Mouse (Mus musculus) MEL (cell line): ENCODE results near the gene Ccng2. TPM values are rescaled to one million over a fixed set of nuclear protein-coding genes. Genes with fewer than 3 reads are reported as not detected.

Experiments
- DNase-seq: peaks from one replicate; pipeline ENCODE4 v3.0.0; 2011; ENCODE audit warnings: low read depth, low spot score
- H3K27ac ChIP-seq: 2 replicates; pipeline ENCODE4 v1.5.1; 2012; ENCODE audit warnings: low read depth, mild to moderate bottlenecking, control low read depth, low read length, moderate library complexity; ENCODE audit not compliant: control insufficient read depth
- H3K27me3 ChIP-seq, 2 experiments: fragments of 150-350 bp in 1 of 2; sonication (generic) in 1 of 2; 2 replicates each; pipeline ENCODE4 v1.6.1; 2012; ENCODE audit warnings: low read length in 2 of 2, mild to moderate bottlenecking in 2 of 2, improper control_type of control experiment in 1 of 2, moderate library complexity in 1 of 2; ENCODE audit not compliant: insufficient read depth in 2 of 2, control insufficient read depth in 1 of 2
- H3K36me3 ChIP-seq, 2 experiments: 2 replicates each; pipeline ENCODE4 v1.6.1; 2012 to 2014; ENCODE audit warnings: low read length in 2 of 2, improper control_type of control experiment in 1 of 2, inconsistent platforms in 1 of 2, mild to moderate bottlenecking in 1 of 2; ENCODE audit not compliant: insufficient read depth in 2 of 2, control insufficient read depth in 1 of 2
- H3K4me1 ChIP-seq, 2 experiments: fragments of 150-350 bp in 1 of 2; sonication (generic) in 1 of 2; 2 replicates each; pipeline ENCODE4 v1.6.1; 2012; ENCODE audit warnings: low read length in 2 of 2, improper control_type of control experiment in 1 of 2, mild to moderate bottlenecking in 1 of 2; ENCODE audit not compliant: insufficient read depth in 2 of 2, control insufficient read depth in 1 of 2
- H3K4me3 ChIP-seq, 2 experiments: fragments of 150-350 bp in 1 of 2; sonication (generic) in 1 of 2; 2 replicates each; pipeline ENCODE4 v1.5.1; 2012; ENCODE audit warnings: low read depth in 2 of 2, low read length in 2 of 2, mild to moderate bottlenecking in 2 of 2, moderate library complexity in 2 of 2, control low read depth in 1 of 2, improper control_type of control experiment in 1 of 2; ENCODE audit not compliant: control insufficient read depth in 1 of 2, insufficient read depth in 1 of 2
- H3K79me2 ChIP-seq: 2 replicates; pipeline ENCODE4 v1.6.1; 2012; ENCODE audit warnings: mild to moderate bottlenecking, low read length, moderate library complexity; ENCODE audit not compliant: control insufficient read depth, poor library complexity, insufficient read depth
- H3K9ac ChIP-seq: 2 replicates; pipeline ENCODE4 v1.6.1; 2012; ENCODE audit warnings: low read depth, mild to moderate bottlenecking, control low read depth, low read length, moderate library complexity; ENCODE audit not compliant: control insufficient read depth, poor library complexity, severe bottlenecking
- H3K9me3 ChIP-seq: fragments of 150-350 bp; sonication (generic); replicated peaks from 2 replicates; pipeline ENCODE4 v1.6.1; 2012; ENCODE audit warnings: mild to moderate bottlenecking, low read length, improper control_type of control experiment, moderate library complexity; ENCODE audit not compliant: insufficient read depth
- BHLHE40 ChIP-seq: IDR thresholded peaks from 2 replicates; pipeline ENCODE4 v1.6.1; 2012; ENCODE audit warnings: low read depth, mild to moderate bottlenecking, inconsistent platforms, low read length, improper control_type of control experiment, borderline replicate concordance
- CHD1 ChIP-seq: IDR thresholded peaks from 2 replicates; pipeline ENCODE4 v1.6.1; 2012; ENCODE audit warnings: low read depth, mild to moderate bottlenecking, inconsistent platforms, low read length, improper control_type of control experiment
- CHD2 ChIP-seq: IDR thresholded peaks from 2 replicates; pipeline ENCODE4 v1.6.1; 2011; ENCODE audit warnings: low read length, improper control_type of control experiment
- CTCF ChIP-seq, 3 experiments: IDR thresholded peaks in 2 of 3; conservative IDR thresholded peaks in 1 of 3; 2 replicates each; pipeline ENCODE4 v1.5.1; 2011 to 2012; ENCODE audit warnings: low read length in 3 of 3, low read depth in 2 of 3, mild to moderate bottlenecking in 2 of 3, improper control_type of control experiment in 1 of 3, inconsistent platforms in 1 of 3, mixed read lengths in 1 of 3, moderate library complexity in 1 of 3; ENCODE audit not compliant: control insufficient read depth in 1 of 3, insufficient read depth in 1 of 3, poor library complexity in 1 of 3, severe bottlenecking in 1 of 3
- ELF1 ChIP-seq: IDR thresholded peaks from 2 replicates; pipeline ENCODE4 v1.6.1; 2014; ENCODE audit warnings: low read depth, mild to moderate bottlenecking, inconsistent platforms, low read length, improper control_type of control experiment, moderate library complexity
- EP300 ChIP-seq, 2 experiments: IDR thresholded peaks; 2 replicates each; pipeline ENCODE4 v1.6.1; 2011; ENCODE audit warnings: improper control_type of control experiment in 2 of 2, low read length in 2 of 2, low read depth in 1 of 2, mild to moderate bottlenecking in 1 of 2
- ETS1 ChIP-seq: IDR thresholded peaks from 2 replicates; pipeline ENCODE4 v1.6.1; 2012; ENCODE audit warnings: low read depth, mild to moderate bottlenecking, inconsistent platforms, low read length, improper control_type of control experiment, moderate library complexity
- GABPA ChIP-seq: IDR thresholded peaks from 2 replicates; pipeline ENCODE4 v1.6.1; 2012; ENCODE audit warnings: low read depth, mild to moderate bottlenecking, inconsistent platforms, low read length, improper control_type of control experiment, moderate library complexity
- GATA1 ChIP-seq: IDR thresholded peaks from 2 replicates; pipeline ENCODE4 v1.6.1; 2011; ENCODE audit warnings: low read depth, low read length, improper control_type of control experiment
- HCFC1 ChIP-seq: IDR thresholded peaks from 2 replicates; pipeline ENCODE4 v1.6.1; 2012; ENCODE audit warnings: low read depth, mild to moderate bottlenecking, inconsistent platforms, low read length, improper control_type of control experiment, moderate library complexity
- JUND ChIP-seq: IDR thresholded peaks from 2 replicates; pipeline ENCODE4 v1.6.1; 2011; ENCODE audit warnings: low read depth, mild to moderate bottlenecking, improper control_type of control experiment, low read length
- KAT2A ChIP-seq: conservative IDR thresholded peaks from 2 replicates; pipeline ENCODE4 v1.6.1; 2012; ENCODE audit warnings: low read depth, low read length, improper control_type of control experiment, inconsistent platforms
- MAFK ChIP-seq: IDR thresholded peaks from 2 replicates; pipeline ENCODE4 v1.6.1; 2011; ENCODE audit warnings: low read depth, mild to moderate bottlenecking, low read length, improper control_type of control experiment, borderline replicate concordance
- MAX ChIP-seq: IDR thresholded peaks from 2 replicates; pipeline ENCODE4 v1.6.1; 2011; ENCODE audit warnings: low read length, improper control_type of control experiment
- MAZ ChIP-seq: IDR thresholded peaks from 2 replicates; pipeline ENCODE4 v1.6.1; 2012; ENCODE audit warnings: low read depth, mild to moderate bottlenecking, inconsistent platforms, low read length, improper control_type of control experiment
- MXI1 ChIP-seq: IDR thresholded peaks from 2 replicates; pipeline ENCODE4 v1.6.1; 2011; ENCODE audit warnings: mild to moderate bottlenecking, low read depth, low read length, improper control_type of control experiment
- MYB ChIP-seq: IDR thresholded peaks from 2 replicates; pipeline ENCODE4 v1.6.1; 2011; ENCODE audit warnings: mild to moderate bottlenecking, low read depth, low read length, improper control_type of control experiment
- MYC ChIP-seq: IDR thresholded peaks from 2 replicates; pipeline ENCODE4 v1.6.1; 2011; ENCODE audit warnings: low read depth, mild to moderate bottlenecking, low read length, improper control_type of control experiment, moderate library complexity
- NELFE ChIP-seq: IDR thresholded peaks from 2 replicates; pipeline ENCODE4 v1.6.1; 2011; ENCODE audit warnings: low read depth, low read length, improper control_type of control experiment
- NRF1 ChIP-seq: IDR thresholded peaks from 2 replicates; pipeline ENCODE4 v1.6.1; 2014; ENCODE audit warnings: low read depth, mild to moderate bottlenecking, inconsistent platforms, low read length, improper control_type of control experiment, moderate library complexity; ENCODE audit not compliant: poor library complexity, insufficient read depth, severe bottlenecking
- POLR2A ChIP-seq, 2 experiments: IDR thresholded peaks; 2 replicates each; pipeline ENCODE4 v1.6.1; 2011 to 2012; ENCODE audit warnings: low read length in 2 of 2, mild to moderate bottlenecking in 2 of 2, control low read depth in 1 of 2, improper control_type of control experiment in 1 of 2, low read depth in 1 of 2, moderate library complexity in 1 of 2; ENCODE audit not compliant: control insufficient read depth in 1 of 2, insufficient read depth in 1 of 2, poor library complexity in 1 of 2
- POLR2AphosphoS2 ChIP-seq: IDR thresholded peaks from 2 replicates; pipeline ENCODE4 v1.6.1; 2011; ENCODE audit warnings: low read length, improper control_type of control experiment
- POLR2AphosphoS5 ChIP-seq: IDR thresholded peaks from 2 replicates; pipeline ENCODE4 v1.6.1; 2012; ENCODE audit warnings: low read depth, borderline replicate concordance, mild to moderate bottlenecking, inconsistent platforms, low read length, moderate library complexity, mixed read lengths
- RAD21 ChIP-seq: IDR thresholded peaks from 2 replicates; pipeline ENCODE4 v1.6.1; 2011; ENCODE audit warnings: mild to moderate bottlenecking, low read depth, low read length, improper control_type of control experiment
- RCOR1 ChIP-seq: IDR thresholded peaks from 2 replicates; pipeline ENCODE4 v1.6.1; 2012; ENCODE audit warnings: low read depth, mild to moderate bottlenecking, inconsistent platforms, low read length, improper control_type of control experiment
- SIN3A ChIP-seq: IDR thresholded peaks from 2 replicates; pipeline ENCODE4 v1.6.1; 2012; ENCODE audit warnings: low read length, improper control_type of control experiment, inconsistent platforms
- SMC3 ChIP-seq: IDR thresholded peaks from 2 replicates; pipeline ENCODE4 v1.6.1; 2011; ENCODE audit warnings: low read depth, low read length, improper control_type of control experiment
- TAL1 ChIP-seq: IDR thresholded peaks from 2 replicates; pipeline ENCODE4 v1.6.1; 2012; ENCODE audit warnings: mild to moderate bottlenecking, inconsistent platforms, low read length, moderate library complexity, mixed read lengths
- TBP ChIP-seq: IDR thresholded peaks from 2 replicates; pipeline ENCODE4 v1.8.0; 2011; ENCODE audit warnings: low read depth, low read length, improper control_type of control experiment
- TCF12 ChIP-seq: IDR thresholded peaks from 2 replicates; pipeline ENCODE4 v1.6.1; 2014; ENCODE audit warnings: low read depth, mild to moderate bottlenecking, inconsistent platforms, low read length, improper control_type of control experiment, moderate library complexity
- USF1 ChIP-seq: IDR thresholded peaks from 2 replicates; pipeline ENCODE4 v1.6.1; 2014; ENCODE audit warnings: low read depth, mild to moderate bottlenecking, inconsistent platforms, low read length, improper control_type of control experiment, moderate library complexity
- USF2 ChIP-seq, 2 experiments: IDR thresholded peaks; 2 replicates each; pipeline ENCODE4 v1.6.1; 2011 to 2012; ENCODE audit warnings: improper control_type of control experiment in 2 of 2, low read length in 2 of 2, borderline replicate concordance in 1 of 2, inconsistent platforms in 1 of 2, low read depth in 1 of 2, mild to moderate bottlenecking in 1 of 2; ENCODE audit not compliant: insufficient read depth in 1 of 2
- ZC3H11A ChIP-seq: IDR thresholded peaks from 2 replicates; pipeline ENCODE4 v1.6.1; 2012; ENCODE audit warnings: low read depth, mild to moderate bottlenecking, inconsistent platforms, low read length, improper control_type of control experiment
- ZKSCAN1 ChIP-seq: IDR thresholded peaks from 2 replicates; pipeline ENCODE4 v1.6.1; 2012; ENCODE audit warnings: low read depth, mild to moderate bottlenecking, inconsistent platforms, low read length, improper control_type of control experiment, moderate library complexity
- ZMIZ1 ChIP-seq: IDR thresholded peaks from 2 replicates; pipeline ENCODE4 v1.6.1; 2012; ENCODE audit warnings: low read depth, mild to moderate bottlenecking, inconsistent platforms, low read length, improper control_type of control experiment, moderate library complexity
- ZNF384 ChIP-seq: IDR thresholded peaks from 2 replicates; pipeline ENCODE4 v1.6.1; 2012; ENCODE audit warnings: low read depth, mild to moderate bottlenecking, inconsistent platforms, low read length, improper control_type of control experiment
- polyA plus RNA-seq, 2 experiments: library from polyadenylated mRNA; stranded (reverse) in 1 of 2; unstranded in 1 of 2; fragments of >175 nt in 1 of 2; fragments of >200 nt in 1 of 2; gene quantifications; 2 replicates each; pipeline versions ENCODE4 v1.2.1 to v1.2.4; 2012; ENCODE audit warnings: low replicate concordance in 2 of 2, low read depth in 1 of 2; ENCODE audit not compliant: insufficient read length in 2 of 2, insufficient read depth in 1 of 2, missing spikeins in 1 of 2
- total RNA-seq: library from RNA; depleted of rRNA; stranded (reverse); fragments of 300-350 nt; gene quantifications from 2 replicates; pipeline ENCODE4 v1.2.3, GENCODE M21; 2012

Gene Ccng2
- total and polyA plus RNA-seq, 3 experiments = 1.0 to 3.7 TPM; not detected in 1

- Histone ChIP-seq H3K9ac (peak overlapping the region; percentile 68), H3K79me2 (peaks cover 1% of the 10 kb centered on the region; the same call in 1 of the 2 replicates), H3K9me3 (no peaks in the 10 kb centered on the region), H3K27ac (peak overlapping the region; percentile 25; the same call in 1 of the 2 replicates), H3K36me3 (peaks cover 0 to 22% of the 10 kb centered on the region in 2 experiments; a peak in 3 of 4 replicates), H3K27me3 (no peaks in the 10 kb centered on the region), H3K4me3 (peak overlapping the region; percentile 72 to 77), H3K4me1 (peaks cover 9 to 19% of the 10 kb centered on the region in 2 experiments; a peak in 3 of 4 replicates)
- DNase-seq = peak; percentile 92
- 0 out of 2 replicates have a peak, but pooled peaks have one; percentile 27 for TF ChIP-seq ZKSCAN1
- TF ChIP-seq MYB = no peak
- no peak for TF ChIP-seq TAL1
- TF ChIP-seq MAX = no peak
- TF ChIP-seq HCFC1 = peak; percentile 60
- TF ChIP-seq MXI1 = peak; percentile 70; the same call in 1 of the 2 replicates
- TF ChIP-seq TBP = no peak
- no peak for TF ChIP-seq GATA1
- no peak for TF ChIP-seq EP300 (IDR thresholded peaks at IDR 0.05; ENCODE audit: low read depth in 1 of 2, low read length in 2 of 2)
- TF ChIP-seq SMC3 = 0 out of 2 replicates have a peak, but pooled peaks have one; percentile 5
- peak; percentile 47; the same call in 1 of the 2 replicates for TF ChIP-seq ETS1
- peak in 2 of 3 experiments; percentile 39 to 41; a peak in 4 of 6 replicates for TF ChIP-seq CTCF (IDR thresholded peaks at IDR 0.05 in 2 of 3, conservative IDR thresholded peaks at IDR 0.05 in 1 of 3; ENCODE audit: control insufficient read depth in 1 of 3, insufficient read depth in 1 of 3, low read depth in 2 of 3, low read length in 3 of 3, poor library complexity in 1 of 3, severe bottlenecking in 1 of 3)
- TF ChIP-seq ZMIZ1 = no peak
- TF ChIP-seq USF2 (IDR thresholded peaks at IDR 0.05; ENCODE audit: borderline replicate concordance in 1 of 2, insufficient read depth in 1 of 2, low read depth in 1 of 2, low read length in 2 of 2) = no peak
- TF ChIP-seq USF1 = no peak
- no peak for TF ChIP-seq CHD1
- no peak; the same call in none of the 2 replicates for TF ChIP-seq TCF12
- TF ChIP-seq NELFE = peak; percentile 47
- TF ChIP-seq POLR2AphosphoS2 = no peak
- no peak for TF ChIP-seq POLR2AphosphoS5
- no peak for TF ChIP-seq POLR2A (IDR thresholded peaks at IDR 0.05; ENCODE audit: control insufficient read depth in 1 of 2, insufficient read depth in 1 of 2, low read depth in 1 of 2, low read length in 2 of 2, poor library complexity in 1 of 2)
- 0 out of 2 replicates have a peak, but pooled peaks have one; percentile 25 for TF ChIP-seq MYC
- no peak for TF ChIP-seq BHLHE40
- no peak for TF ChIP-seq MAFK
- TF ChIP-seq SIN3A = peak; percentile 40
- peak; percentile 20; the same call in 1 of the 2 replicates for TF ChIP-seq ZNF384
- no peak for TF ChIP-seq KAT2A
- no peak for TF ChIP-seq NRF1
- TF ChIP-seq RCOR1 = no peak
- 0 out of 2 replicates have a peak, but pooled peaks have one; percentile 26 for TF ChIP-seq ZC3H11A
- TF ChIP-seq CHD2 = no peak
- no peak for TF ChIP-seq GABPA
- peak; percentile 88 for TF ChIP-seq MAZ
- TF ChIP-seq RAD21 = peak; percentile 33
- peak; percentile 46 for TF ChIP-seq ELF1
- TF ChIP-seq JUND = no peak
Measured at GRCm38 (mm10) chr5:93267851-93268606, 972 bp downstream of the Ccng2 start.
